22 mouse cellular contexts compared by ENCODE assay signal in the genomic region with DNA sequence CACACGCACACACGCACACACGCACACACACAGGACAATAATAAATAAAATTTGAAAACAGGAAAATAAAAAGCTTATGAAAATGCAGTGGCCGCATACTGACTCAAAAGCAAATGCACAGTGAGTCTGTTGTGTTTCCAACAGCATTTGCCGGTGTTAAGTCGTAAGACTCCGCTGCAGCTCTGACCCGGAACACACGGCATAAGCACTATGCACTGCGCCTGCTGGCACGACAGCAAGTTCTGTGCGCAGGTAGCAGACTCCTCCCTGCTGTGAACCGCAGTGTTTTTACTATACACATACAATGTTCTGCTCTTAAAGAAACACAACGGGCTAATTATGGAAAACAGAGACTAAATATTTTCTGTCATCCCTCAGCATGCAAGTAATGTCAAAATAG. TPM values are rescaled to one million over a fixed set of nuclear protein-coding genes. Genes with fewer than 3 reads are reported as not detected.
DNase-seq lines count a peak whose midpoint lies in the region; ATAC-seq and TF ChIP-seq lines count a peak whose summit lies in the region.
"Had no signal": no experiment of that assay in that cellular context is flagged by ENCODE, and none has a peak within 500 bp of the region (broad histone marks: within the 10 kb centered on the region; RNA-seq: fewer than 3 reads in every experiment).

No protein-coding gene starts in this region.

- intact Hi-C loops in heart, postnatal 10 days (cut with DNase I), result no loop called here

- no peaks in the 10 kb centered on the region for H3K36me3 ChIP-seq in liver, embryonic 12.5 days
- H3K36me3 ChIP-seq: embryonic facial prominence, embryonic 12.5 days; forebrain, embryonic 15.5 days had no signal

- no peaks in the 10 kb centered on the region for H3K27me3 ChIP-seq in liver, embryonic 12.5 days (replicated peaks)
- H3K27me3 ChIP-seq: embryonic facial prominence, embryonic 12.5 days; forebrain, embryonic 13.5 days; forebrain, embryonic 15.5 days had no signal

- no peaks in the 10 kb centered on the region for H3K4me1 ChIP-seq in liver, embryonic 12.5 days
- H3K4me1 ChIP-seq: embryonic facial prominence, embryonic 12.5 days had no signal

- H3K4me2 ChIP-seq in liver, embryonic 12.5 days, result no peak overlapping the region
- H3K4me2 ChIP-seq: embryonic facial prominence, embryonic 12.5 days; forebrain, embryonic 13.5 days; forebrain, embryonic 15.5 days had no signal

- WGBS in liver, embryonic 12.5 days (ENCODE audit: insufficient replicate concordance), result 79% methylated on average over 14 of the region's 14 CpGs

- ATAC-seq in frontal cortex, adult (ENCODE audit: low TSS enrichment), result peak; percentile 41; the same call in 1 of the 2 replicates
- no peak for ATAC-seq in liver, embryonic 12.5 days
- ATAC-seq: forebrain, embryonic 13.5 days; forebrain, embryonic 15.5 days; forebrain, postnatal 0 days had no signal

- DNase-seq in frontal cortex, postnatal 25 days (ENCODE audit: low spot score in 2 of 2), result no peak
- DNase-seq in heart, adult 11 months, result peak; percentile 61
- DNase-seq in heart, postnatal 10 days, result no peak
- peak; percentile 10 for DNase-seq in ZHBTc4 (ENCODE audit: low read depth, low spot score)
- DNase-seq in brain, embryonic 14.5 days (ENCODE audit: low read depth), result peak; percentile 20
- no peak for DNase-seq in thymus, postnatal 4 days
- DNase-seq: adrenal gland, adult 2 months; adrenal gland, postnatal 25 days; cerebellum, adult 11-12 months; cerebellum, adult 8-10 months; cerebellum, adult 9-11 months; cerebellum, postnatal 36 days; embryo, embryonic 11 days; forebrain, postnatal 0 days had no signal

- no peak overlapping the region for H3K9ac ChIP-seq in liver, embryonic 12.5 days
- H3K9ac ChIP-seq: embryonic facial prominence, embryonic 12.5 days; forebrain, embryonic 13.5 days; forebrain, embryonic 15.5 days; forebrain, postnatal 0 days had no signal

- TF ChIP-seq POLR2A in brain, embryonic 14.5 days (IDR thresholded peaks at IDR 0.05; ENCODE audit: borderline replicate concordance, extremely low read depth, insufficient read depth, insufficient read length, poor library complexity, severe bottlenecking), result no peak

- TF ChIP-seq CTCF in brain, embryonic 14.5 days (IDR thresholded peaks at IDR 0.05; ENCODE audit: borderline replicate concordance, extremely low read depth, insufficient read depth, insufficient read length), result no peak

- no peak overlapping the region for H3K4me3 ChIP-seq in liver, embryonic 12.5 days
- H3K4me3 ChIP-seq: embryonic facial prominence, embryonic 12.5 days; forebrain, embryonic 13.5 days; forebrain, embryonic 15.5 days had no signal

- no peaks in the 10 kb centered on the region for H3K9me3 ChIP-seq in liver, embryonic 12.5 days (replicated peaks)
- H3K9me3 ChIP-seq: embryonic facial prominence, embryonic 12.5 days; forebrain, embryonic 13.5 days; forebrain, embryonic 15.5 days had no signal

- no peak overlapping the region for H3K27ac ChIP-seq in liver, embryonic 12.5 days
- H3K27ac ChIP-seq: embryonic facial prominence, embryonic 12.5 days; forebrain, embryonic 13.5 days; forebrain, embryonic 15.5 days had no signal

RNA-seq across cellular contexts. Expression of a gene that starts 32.9 kb away (rescaled TPM):
- 10 to 100 TPM; 26.9 to 27.6 TPM for total RNA-seq in heart, postnatal 10 days (2021)
- 49.0 and 86.7 TPM in 2 replicates for polyA plus RNA-seq in brain, embryonic 14.5 days (2012; rRNA removed)
- polyA plus RNA-seq in liver, embryonic 12.5 days (2016; fragmentation: Nextera tagmentation; extraction: Ambion mirVana), result 0.11 and 0.14 TPM in 2 replicates
- total RNA-seq: common myeloid progenitor, adult 5-6 weeks; MEL had no signal
- polyA plus RNA-seq: C2C12 had no signal

Comparison
In these comparisons a context has a peak if more than half of its experiments do, and no peak if none do; other contexts are left out.
1. DNase-seq: peak in heart, adult 11 months (single experiment), ZHBTc4 (single experiment) and brain, embryonic 14.5 days (single experiment); none in frontal cortex, postnatal 25 days (0 of 2), heart, postnatal 10 days (0 of 2) and thymus, postnatal 4 days (single experiment).
2. RNA of a gene that starts 32.9 kb away (polyA plus RNA-seq): 49.0 to 86.7 TPM in brain, embryonic 14.5 days; 0.11 to 0.14 TPM in liver, embryonic 12.5 days; every median in the first group is over 10 times any median in the second.